Mouse (Mus musculus): Measurements from ENCODE around the gene Nolc1.

- TF ChIP-seq GATA1 (IDR thresholded peaks at IDR 0.05; ENCODE audit: low read length): no peak
- no peak for TF ChIP-seq TAL1 (IDR thresholded peaks at IDR 0.05; ENCODE audit: low read length)
Observed at GRCm38 (mm10) chr19:46036477-46037242, 39.0 kb upstream of the Nolc1 start.

Data from erythroblast, embryonic 14.5 days (primary cell).